Mouse (Mus musculus) G1E (cell line): ENCODE measurements around the gene Bora.

ENCODE experiments used
- CTCF ChIP-seq: IDR thresholded peaks from 2 replicates; pipeline ENCODE4 v1.5.1; 2012; ENCODE audit warnings: low read depth, low read length, inconsistent platforms, mixed read lengths
- GATA2 ChIP-seq: IDR thresholded peaks from 2 replicates; pipeline ENCODE4 v1.6.1; 2012; ENCODE audit warnings: low read depth, low read length, inconsistent platforms, borderline replicate concordance
- TAL1 ChIP-seq: conservative IDR thresholded peaks from 2 replicates; pipeline ENCODE4 v1.6.1; 2012; ENCODE audit warnings: low read depth, low read length, inconsistent platforms, mixed read lengths

- TF ChIP-seq CTCF: no peak
- TF ChIP-seq TAL1: no peak
- TF ChIP-seq GATA2: no peak
These were observed 54.1 kb downstream of the Bora start for GRCm38 (mm10) chr14:99099967-99100587.
